Mouse (Mus musculus): ENCODE data around the gene Gm11937. TPM values are rescaled to one million over a fixed set of nuclear protein-coding genes. Genes with fewer than 3 reads are reported as not detected.
"Not testable (repeated sequence)": the region's sequence is repeated elsewhere in the genome, so short reads cannot be mapped to it uniquely, and the experiment has no call there.

The Gm11937 gene
- polyA plus RNA-seq, 1 experiment from 2014 or later, result not detected

- not testable (repeated sequence) for H3K4me3 ChIP-seq (ENCODE audit: low read length); H3K4me2 ChIP-seq (replicated peaks; ENCODE audit: low read depth, low read length); H3K9me3 ChIP-seq (ENCODE audit: control insufficient read depth, low read length); H3K4me1 ChIP-seq (ENCODE audit: control insufficient read depth, insufficient read depth, low read length); H3K27me3 ChIP-seq (ENCODE audit: control insufficient read depth, insufficient read depth, low read length); H3K9ac ChIP-seq (ENCODE audit: low read depth, low read length); H3K36me3 ChIP-seq (ENCODE audit: control insufficient read depth, insufficient read depth, low read length); H3K27ac ChIP-seq (ENCODE audit: low read depth, low read length); ATAC-seq (ENCODE audit: low FRiP score, low TSS enrichment)
- 81% methylated on average over 6 of the region's 6 CpGs for WGBS
Measured at GRCm38 (mm10) chr11:99597742-99598141, 12.2 kb downstream of the Gm11937 start, which contains the start of gene Krtap9-3. Gene Krtap9-3 (minus strand): TSS chr11:99598105.

- Histone ChIP-seq H3K9ac (ENCODE audit: low read depth, low read length) (no peak within 1 kb of the TSS), H3K4me3 (ENCODE audit: low read length) (no peak within 1 kb of the TSS), H3K4me2 (replicated peaks; ENCODE audit: low read depth, low read length) (no peak within 1 kb of the TSS), H3K27me3 (ENCODE audit: control insufficient read depth, insufficient read depth, low read length) (no peaks in the 10 kb centered on the region), H3K4me1 (ENCODE audit: control insufficient read depth, insufficient read depth, low read length) (no peaks in the 10 kb centered on the region), H3K36me3 (ENCODE audit: control insufficient read depth, insufficient read depth, low read length) (no peaks in the 10 kb centered on the region), H3K9me3 (ENCODE audit: control insufficient read depth, low read length) (no peaks in the 10 kb centered on the region), H3K27ac (ENCODE audit: low read depth, low read length) (no peak within 1 kb of the TSS)
- no peak for ATAC-seq (ENCODE audit: low FRiP score, low TSS enrichment)
- 92% methylated on average over 6 of the region's 6 CpGs for WGBS
Measured at GRCm38 (mm10) chr11:99590981-99591380, 19.0 kb downstream of the Gm11937 start, which contains the start of gene Krtap1-3. Gene Krtap1-3 (minus strand): TSS chr11:99591339.

- Histone ChIP-seq H3K27me3 (ENCODE audit: control insufficient read depth, insufficient read depth, low read length) (no peaks in the 10 kb centered on the region), H3K9ac (ENCODE audit: low read depth, low read length) (no peak overlapping the region), H3K4me1 (ENCODE audit: control insufficient read depth, insufficient read depth, low read length) (no peaks in the 10 kb centered on the region), H3K27ac (ENCODE audit: low read depth, low read length) (no peak overlapping the region), H3K4me2 (replicated peaks; ENCODE audit: low read depth, low read length) (no peak overlapping the region), H3K9me3 (ENCODE audit: control insufficient read depth, low read length) (no peaks in the 10 kb centered on the region), H3K36me3 (ENCODE audit: control insufficient read depth, insufficient read depth, low read length) (no peaks in the 10 kb centered on the region), H3K4me3 (ENCODE audit: low read length) (no peak overlapping the region)
- WGBS, result 90% methylated on average over 7 of the region's 7 CpGs
- ATAC-seq (ENCODE audit: low FRiP score, low TSS enrichment), result no peak
Measured at GRCm38 (mm10) chr11:99585096-99585495, 24.9 kb downstream of the Gm11937 start.

- Histone ChIP-seq H3K4me2 (replicated peaks; ENCODE audit: low read depth, low read length) (no peak within 1 kb of the TSS), H3K36me3 (ENCODE audit: control insufficient read depth, insufficient read depth, low read length) (no peaks in the 10 kb centered on the region), H3K9me3 (ENCODE audit: control insufficient read depth, low read length) (no peaks in the 10 kb centered on the region), H3K27me3 (ENCODE audit: control insufficient read depth, insufficient read depth, low read length) (no peaks in the 10 kb centered on the region), H3K9ac (ENCODE audit: low read depth, low read length) (no peak within 1 kb of the TSS), H3K27ac (ENCODE audit: low read depth, low read length) (no peak within 1 kb of the TSS), H3K4me1 (ENCODE audit: control insufficient read depth, insufficient read depth, low read length) (no peaks in the 10 kb centered on the region), H3K4me3 (ENCODE audit: low read length) (no peak within 1 kb of the TSS)
- no peak for ATAC-seq (ENCODE audit: low FRiP score, low TSS enrichment)
- 75% methylated on average over 5 of the region's 5 CpGs for WGBS
Measured at GRCm38 (mm10) chr11:99583245-99583704, 26.7 kb downstream of the Gm11937 start, which contains the start of gene Krtap1-4. Gene Krtap1-4 (minus strand): TSS chr11:99583654.

- Histone ChIP-seq H3K9me3 (ENCODE audit: control insufficient read depth, low read length) (no peaks in the 10 kb centered on the region), H3K4me3 (ENCODE audit: low read length) (no peak overlapping the region), H3K27me3 (ENCODE audit: control insufficient read depth, insufficient read depth, low read length) (no peaks in the 10 kb centered on the region), H3K9ac (ENCODE audit: low read depth, low read length) (no peak overlapping the region), H3K27ac (ENCODE audit: low read depth, low read length) (no peak overlapping the region), H3K4me1 (ENCODE audit: control insufficient read depth, insufficient read depth, low read length) (no peaks in the 10 kb centered on the region), H3K36me3 (ENCODE audit: control insufficient read depth, insufficient read depth, low read length) (no peaks in the 10 kb centered on the region), H3K4me2 (replicated peaks; ENCODE audit: low read depth, low read length) (no peak overlapping the region)
- ATAC-seq (ENCODE audit: low FRiP score, low TSS enrichment), result no peak
- WGBS, result 87% methylated on average over 6 of the region's 6 CpGs
Measured at GRCm38 (mm10) chr11:99581564-99581963, 28.4 kb downstream of the Gm11937 start.

GRCm38 (mm10) chr11:99581051-99581450, 28.9 kb downstream of the Gm11937 start:
- Histone ChIP-seq H3K9me3 (ENCODE audit: control insufficient read depth, low read length) (no peaks in the 10 kb centered on the region), H3K27ac (ENCODE audit: low read depth, low read length) (no peak overlapping the region), H3K36me3 (ENCODE audit: control insufficient read depth, insufficient read depth, low read length) (no peaks in the 10 kb centered on the region), H3K9ac (ENCODE audit: low read depth, low read length) (no peak overlapping the region), H3K4me2 (replicated peaks; ENCODE audit: low read depth, low read length) (no peak overlapping the region), H3K4me3 (ENCODE audit: low read length) (no peak overlapping the region), H3K4me1 (ENCODE audit: control insufficient read depth, insufficient read depth, low read length) (no peaks in the 10 kb centered on the region), H3K27me3 (ENCODE audit: control insufficient read depth, insufficient read depth, low read length) (no peaks in the 10 kb centered on the region)
- ATAC-seq (ENCODE audit: low FRiP score, low TSS enrichment), result no peak
- WGBS, result 92% methylated on average over 5 of the region's 5 CpGs

DNA sequence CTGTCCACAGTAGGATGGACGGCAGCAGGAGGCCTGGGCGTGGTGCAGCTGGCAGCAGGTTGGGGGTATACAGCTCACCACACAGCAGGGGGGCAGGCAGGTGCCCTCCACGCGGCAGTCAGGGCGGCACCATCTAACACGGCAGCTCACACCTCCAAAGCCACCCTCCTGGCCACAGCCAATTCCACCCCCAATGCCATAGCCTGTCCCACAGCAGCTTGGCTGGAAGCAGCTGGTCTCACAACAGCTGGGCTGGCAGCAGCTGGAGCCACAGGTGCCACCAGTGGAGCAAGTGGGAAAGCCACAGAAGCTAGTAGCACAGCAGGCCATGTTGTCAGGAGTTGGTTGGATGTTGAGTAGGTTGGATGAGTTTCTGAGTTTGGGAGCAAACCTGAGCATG, 29.4 kb downstream of the Gm11937 start, which contains the start of gene Krtap1-5:
Krtap1-5 (minus strand) TSS at position 381 of the 400 bp plus-strand sequence.
- Histone ChIP-seq H3K4me2 (replicated peaks; ENCODE audit: low read depth, low read length) (no peak within 1 kb of the TSS), H3K4me1 (ENCODE audit: control insufficient read depth, insufficient read depth, low read length) (no peaks in the 10 kb centered on the region), H3K27me3 (ENCODE audit: control insufficient read depth, insufficient read depth, low read length) (no peaks in the 10 kb centered on the region), H3K36me3 (ENCODE audit: control insufficient read depth, insufficient read depth, low read length) (no peaks in the 10 kb centered on the region), H3K9me3 (ENCODE audit: control insufficient read depth, low read length) (no peaks in the 10 kb centered on the region), H3K9ac (ENCODE audit: low read depth, low read length) (no peak within 1 kb of the TSS), H3K4me3 (ENCODE audit: low read length) (no peak within 1 kb of the TSS), H3K27ac (ENCODE audit: low read depth, low read length) (no peak within 1 kb of the TSS)
- no peak for ATAC-seq (ENCODE audit: low FRiP score, low TSS enrichment)
- 81% methylated on average over 6 of the region's 6 CpGs for WGBS

GRCm38 (mm10) chr11:99574106-99574505, 35.9 kb downstream of the Gm11937 start:
- WGBS, result 5% methylated on average over 7 of the region's 7 CpGs
- Histone ChIP-seq H3K27me3 (ENCODE audit: control insufficient read depth, insufficient read depth, low read length) (no peaks in the 10 kb centered on the region), H3K4me3 (ENCODE audit: low read length) (no peak overlapping the region), H3K27ac (ENCODE audit: low read depth, low read length) (no peak overlapping the region), H3K36me3 (ENCODE audit: control insufficient read depth, insufficient read depth, low read length) (no peaks in the 10 kb centered on the region), H3K4me2 (replicated peaks; ENCODE audit: low read depth, low read length) (peak overlapping the region; percentile 25; the same call in 1 of the 2 replicates), H3K9me3 (ENCODE audit: control insufficient read depth, low read length) (no peaks in the 10 kb centered on the region), H3K4me1 (ENCODE audit: control insufficient read depth, insufficient read depth, low read length) (no peaks in the 10 kb centered on the region), H3K9ac (ENCODE audit: low read depth, low read length) (no peak overlapping the region)
- no peak; the same call in 1 of the 2 replicates for ATAC-seq (ENCODE audit: low FRiP score, low TSS enrichment)

DNA sequence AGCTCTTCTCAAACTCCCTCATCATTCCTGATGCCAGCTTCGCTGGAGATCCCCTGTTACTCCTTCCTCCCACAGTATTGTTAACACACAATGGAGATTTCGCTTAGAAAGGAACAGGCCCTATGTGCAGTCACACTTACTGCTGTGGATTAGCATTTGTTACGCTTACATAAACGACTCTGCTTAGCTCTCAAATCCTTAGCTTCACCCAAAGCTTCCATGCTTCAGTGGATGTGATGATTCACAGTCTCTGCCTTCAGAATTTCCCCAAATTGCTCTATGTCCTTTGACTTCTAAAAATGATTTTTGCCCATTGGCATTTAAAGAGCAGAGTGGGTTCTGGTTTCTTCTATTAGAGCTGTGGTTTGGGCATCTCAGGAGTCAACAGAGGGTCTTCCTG, 36.8 kb downstream of the Gm11937 start:
- Histone ChIP-seq H3K4me2 (replicated peaks; ENCODE audit: low read depth, low read length) (no peak overlapping the region), H3K4me1 (ENCODE audit: control insufficient read depth, insufficient read depth, low read length) (no peaks in the 10 kb centered on the region), H3K9me3 (ENCODE audit: control insufficient read depth, low read length) (no peaks in the 10 kb centered on the region), H3K9ac (ENCODE audit: low read depth, low read length) (no peak overlapping the region), H3K36me3 (ENCODE audit: control insufficient read depth, insufficient read depth, low read length) (no peaks in the 10 kb centered on the region), H3K4me3 (ENCODE audit: low read length) (no peak overlapping the region), H3K27me3 (ENCODE audit: control insufficient read depth, insufficient read depth, low read length) (no peaks in the 10 kb centered on the region), H3K27ac (ENCODE audit: low read depth, low read length) (no peak overlapping the region)
- ATAC-seq (ENCODE audit: low FRiP score, low TSS enrichment), result no peak
- 57% methylated on average over 4 of the region's 4 CpGs for WGBS

All from kidney, embryonic 14.5 days (tissue).